Mouse (Mus musculus) CH12.LX (cell line): ENCODE data around the gene Plekhg6.
A peak's percentile ranks its signal among the peaks of the same experiment; 100 is the strongest.

Source experiments
- CTCF ChIP-seq, 2 experiments: IDR thresholded peaks in 1 of 2; conservative IDR thresholded peaks in 1 of 2; 2 replicates each; pipeline ENCODE4 v1.5.1; 2011 to 2012; ENCODE audit warnings: low read depth in 2 of 2, low read length in 2 of 2, improper control_type of control experiment in 1 of 2, inconsistent platforms in 1 of 2, mild to moderate bottlenecking in 1 of 2, moderate library complexity in 1 of 2
- JUND ChIP-seq: conservative IDR thresholded peaks from 2 replicates; pipeline ENCODE4 v1.6.1; 2011; ENCODE audit warnings: low read depth, low read length, improper control_type of control experiment
- MXI1 ChIP-seq: IDR thresholded peaks from 2 replicates; pipeline ENCODE4 v1.6.1; 2011; ENCODE audit warnings: mild to moderate bottlenecking, low read depth, low read length, improper control_type of control experiment
- NRF1 ChIP-seq: IDR thresholded peaks from 2 replicates; pipeline ENCODE4 v1.6.1; 2014; ENCODE audit warnings: low read depth, mild to moderate bottlenecking, inconsistent platforms, low read length, improper control_type of control experiment, moderate library complexity
- POLR2A ChIP-seq: IDR thresholded peaks from 2 replicates; pipeline ENCODE4 v1.6.1; 2011; ENCODE audit warnings: low read depth, mild to moderate bottlenecking, improper control_type of control experiment, low read length
- TCF12 ChIP-seq: IDR thresholded peaks from 2 replicates; pipeline ENCODE4 v1.6.1; 2014; ENCODE audit warnings: low read depth, mild to moderate bottlenecking, inconsistent platforms, low read length, improper control_type of control experiment
- ZNF384 ChIP-seq: IDR thresholded peaks from 2 replicates; pipeline ENCODE4 v1.6.1; 2012; ENCODE audit warnings: low read depth, low read length, improper control_type of control experiment, inconsistent platforms

GRCm38 (mm10) chr6:125426383-125427360 lies 46.1 kb upstream of the Plekhg6 start:
- TF ChIP-seq ZNF384: no peak
- TF ChIP-seq JUND: no peak
- TF ChIP-seq NRF1: 0 out of 2 replicates have a peak, but pooled peaks have one; percentile 6
- TF ChIP-seq CTCF (conservative IDR thresholded peaks at IDR 0.05 in 1 of 2, IDR thresholded peaks at IDR 0.05 in 1 of 2; ENCODE audit: low read depth in 2 of 2, low read length in 2 of 2): peak; percentile 86 to 94
- TF ChIP-seq TCF12: peak; percentile 46; the same call in 1 of the 2 replicates
- peak; percentile 20; the same call in 1 of the 2 replicates for TF ChIP-seq MXI1
- peak; percentile 35; the same call in 1 of the 2 replicates for TF ChIP-seq POLR2A
